Mouse (Mus musculus): ENCODE measurements around the gene Mapkap1. TPM values are rescaled to one million over a fixed set of nuclear protein-coding genes. Genes with fewer than 3 reads are reported as not detected.
A peak's percentile ranks its signal among the peaks of the same experiment; 100 is the strongest.

Gene Mapkap1
- polyA plus RNA-seq, 1 experiment from 2014 or later, result 122 TPM

DNA sequence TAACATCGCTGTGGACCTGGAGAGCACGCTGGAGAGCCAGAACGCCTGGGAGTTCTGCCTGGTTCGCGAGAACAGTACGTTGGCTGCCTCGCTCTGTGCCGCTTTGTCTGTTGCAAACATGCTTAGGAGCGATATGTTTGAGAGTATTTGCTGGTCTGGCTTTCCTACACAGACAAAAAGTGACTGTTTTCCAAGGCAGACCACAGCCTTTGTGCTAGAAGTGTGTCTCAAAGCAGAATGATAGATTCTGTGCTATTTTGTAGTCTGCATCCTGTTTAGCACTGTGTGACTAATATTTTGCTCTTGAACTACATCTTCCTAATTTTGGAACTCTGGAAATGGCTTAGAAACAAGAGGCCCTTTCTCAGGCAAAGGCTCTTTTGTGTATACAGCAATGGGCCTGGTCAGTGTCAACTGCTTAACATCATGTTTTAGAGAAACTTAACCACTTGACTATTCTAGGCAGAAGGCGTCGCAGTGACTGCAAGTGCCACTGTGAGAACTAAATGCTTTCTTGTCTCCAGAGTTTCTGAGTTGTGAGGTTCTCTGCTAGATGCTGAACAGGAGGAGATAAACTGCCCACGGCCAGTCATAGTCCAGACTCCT is 156.6 kb downstream of the Mapkap1 start:
- H3K27me3 ChIP-seq, result no peaks in the 10 kb centered on the region
- H3K4me2 ChIP-seq (replicated peaks), result no peak overlapping the region
- H3K9ac ChIP-seq, result no peak overlapping the region
- no peaks in the 10 kb centered on the region for H3K9me3 ChIP-seq
- H3K27ac ChIP-seq, result peak overlapping the region; percentile 57; the same call in 1 of the 2 replicates
- WGBS, result 67% methylated on average over 12 of the region's 12 CpGs
- no peaks in the 10 kb centered on the region for H3K36me3 ChIP-seq
- H3K4me3 ChIP-seq, result no peak overlapping the region
- 0 out of 2 replicates have a peak, but pooled peaks cover 4% of the 10 kb centered on the region for H3K4me1 ChIP-seq
- ATAC-seq (ENCODE audit: insufficient number of reproducible peaks, insufficient read depth, low FRiP score, low TSS enrichment), result no peak

GRCm38 (mm10) chr2:34563865-34564264 is 157.3 kb downstream of the Mapkap1 start:
- no peak overlapping the region for H3K4me2 ChIP-seq (replicated peaks)
- H3K27me3 ChIP-seq, result no peaks in the 10 kb centered on the region
- H3K27ac ChIP-seq, result no peak overlapping the region
- H3K4me3 ChIP-seq, result no peak overlapping the region
- no peak overlapping the region for H3K9ac ChIP-seq
- no peaks in the 10 kb centered on the region for H3K9me3 ChIP-seq
- H3K4me1 ChIP-seq, result 0 out of 2 replicates have a peak, but pooled peaks cover 4% of the 10 kb centered on the region
- ATAC-seq (ENCODE audit: insufficient number of reproducible peaks, insufficient read depth, low FRiP score, low TSS enrichment), result no peak
- no peaks in the 10 kb centered on the region for H3K36me3 ChIP-seq

DNA sequence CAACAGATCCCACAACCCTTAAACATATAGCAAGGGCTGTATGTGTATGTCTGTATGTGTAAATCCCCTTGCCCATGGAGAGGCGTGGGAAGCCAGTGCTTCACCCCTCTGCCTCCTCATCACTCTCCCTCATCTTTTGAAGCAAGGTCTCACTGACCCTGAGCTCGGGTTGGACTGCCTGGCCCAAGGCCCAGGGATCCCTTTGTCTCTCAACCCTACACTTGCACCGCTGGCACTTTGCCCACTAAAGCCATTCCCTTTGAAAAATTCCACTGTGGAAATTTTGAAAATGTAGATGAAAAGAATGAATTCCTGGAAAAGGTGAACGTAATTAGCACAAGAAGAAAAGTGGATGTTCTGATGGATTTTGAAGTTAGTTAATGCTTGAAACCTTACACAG is 159.6 kb downstream of the Mapkap1 start:
- Histone ChIP-seq H3K9me3 (no peaks in the 10 kb centered on the region), H3K27ac (no peak overlapping the region), H3K36me3 (no peaks in the 10 kb centered on the region), H3K27me3 (no peaks in the 10 kb centered on the region), H3K9ac (no peak overlapping the region), H3K4me3 (no peak overlapping the region), H3K4me1 (peaks cover 18% of the 10 kb centered on the region), H3K4me2 (replicated peaks) (no peak overlapping the region)
- no peak for ATAC-seq (ENCODE audit: insufficient number of reproducible peaks, insufficient read depth, low FRiP score, low TSS enrichment)
- 78% methylated on average over 4 of the region's 4 CpGs for WGBS

DNA sequence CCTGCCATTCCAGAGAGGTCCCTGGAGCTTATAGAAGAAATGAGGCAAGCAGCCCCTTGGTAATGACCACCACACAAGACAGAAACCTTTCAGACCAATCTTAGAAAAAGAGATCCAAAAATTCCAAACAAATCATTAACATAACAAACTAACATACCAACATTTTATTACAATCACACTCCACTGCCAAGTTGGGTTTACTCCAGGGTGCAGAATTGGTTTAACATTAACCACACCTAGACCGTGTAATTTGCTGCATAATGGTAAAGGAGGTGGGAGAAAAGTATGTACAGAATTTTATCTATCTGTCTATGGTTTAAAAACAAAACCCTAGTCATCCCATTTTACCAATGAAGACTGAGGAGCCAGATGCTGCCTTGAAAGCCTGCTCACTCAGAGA is 160.0 kb downstream of the Mapkap1 start:
- ATAC-seq (ENCODE audit: insufficient number of reproducible peaks, insufficient read depth, low FRiP score, low TSS enrichment), result no peak
- WGBS, result 97% methylated on average over 1 of the region's 1 CpGs
- no peaks in the 10 kb centered on the region for H3K9me3 ChIP-seq

GRCm38 (mm10) chr2:34569131-34569530 is 162.6 kb downstream of the Mapkap1 start:
- H3K4me3 ChIP-seq, result no peak overlapping the region
- no peak overlapping the region for H3K4me2 ChIP-seq (replicated peaks)
- H3K27ac ChIP-seq, result no peak overlapping the region
- H3K9ac ChIP-seq, result no peak overlapping the region
- ATAC-seq (ENCODE audit: insufficient number of reproducible peaks, insufficient read depth, low FRiP score, low TSS enrichment), result no peak
- H3K9me3 ChIP-seq, result no peaks in the 10 kb centered on the region
- no peaks in the 10 kb centered on the region for H3K27me3 ChIP-seq
- peaks cover 14% of the 10 kb centered on the region for H3K4me1 ChIP-seq
- WGBS, result 86% methylated on average over 5 of the region's 5 CpGs
- H3K36me3 ChIP-seq, result 0 out of 2 replicates have a peak, but pooled peaks cover 7% of the 10 kb centered on the region

More for the DNA sequence above, 160.0 kb downstream of the Mapkap1 start:
- Histone ChIP-seq H3K36me3 (no peaks in the 10 kb centered on the region), H3K4me1 (peaks cover 18% of the 10 kb centered on the region), H3K9ac (no peak overlapping the region), H3K4me2 (replicated peaks) (no peak overlapping the region), H3K4me3 (no peak overlapping the region), H3K27ac (no peak overlapping the region), H3K27me3 (no peaks in the 10 kb centered on the region)

DNA sequence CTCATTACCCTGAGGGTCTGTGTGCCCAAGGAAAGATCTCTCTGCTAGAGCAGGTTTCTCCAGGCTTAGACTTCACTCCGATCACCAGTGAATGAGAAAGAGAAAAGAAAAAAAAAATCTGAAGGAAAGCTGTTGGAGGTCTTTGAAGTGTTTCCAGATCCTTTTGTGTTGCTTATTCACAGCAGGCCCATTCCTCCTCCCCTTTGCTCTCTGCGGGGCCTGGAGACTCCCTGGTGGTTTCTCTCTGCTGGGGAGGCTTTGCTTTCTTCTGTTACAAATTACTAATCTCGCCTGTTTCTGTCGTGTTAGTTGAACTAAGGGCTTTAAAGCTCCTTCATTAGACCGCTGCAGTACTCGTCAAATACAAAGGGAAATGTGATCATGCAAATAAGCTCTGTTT is 163.8 kb downstream of the Mapkap1 start:
- no peaks in the 10 kb centered on the region for H3K27me3 ChIP-seq
- 0 out of 2 replicates have a peak, but pooled peaks cover 7% of the 10 kb centered on the region for H3K36me3 ChIP-seq
- H3K9me3 ChIP-seq, result no peaks in the 10 kb centered on the region
- 11% methylated on average over 6 of the region's 6 CpGs for WGBS
- ATAC-seq (ENCODE audit: insufficient number of reproducible peaks, insufficient read depth, low FRiP score, low TSS enrichment), result no peak
- peaks cover 14% of the 10 kb centered on the region for H3K4me1 ChIP-seq
- no peak overlapping the region for H3K4me2 ChIP-seq (replicated peaks)
- no peak overlapping the region for H3K9ac ChIP-seq
- peak overlapping the region; percentile 58 for H3K27ac ChIP-seq
- no peak overlapping the region for H3K4me3 ChIP-seq

- WGBS, result 25% methylated on average over 1 of the region's 1 CpGs
- H3K9me3 ChIP-seq, result no peaks in the 10 kb centered on the region
- ATAC-seq (ENCODE audit: insufficient number of reproducible peaks, insufficient read depth, low FRiP score, low TSS enrichment), result no peak
- H3K4me3 ChIP-seq, result no peak overlapping the region
- H3K4me2 ChIP-seq (replicated peaks), result no peak overlapping the region
- H3K36me3 ChIP-seq, result 0 out of 2 replicates have a peak, but pooled peaks cover 7% of the 10 kb centered on the region
- no peak overlapping the region for H3K9ac ChIP-seq
- 0 out of 2 replicates have a peak overlapping the region, but pooled peaks have one; percentile 41 for H3K27ac ChIP-seq
- H3K4me1 ChIP-seq, result peaks cover 14% of the 10 kb centered on the region
- no peaks in the 10 kb centered on the region for H3K27me3 ChIP-seq
Measured at GRCm38 (mm10) chr2:34571096-34571495, 164.5 kb downstream of the Mapkap1 start.

GRCm38 (mm10) chr2:34573073-34573472 is 166.5 kb downstream of the Mapkap1 start:
- Histone ChIP-seq H3K9me3 (no peaks in the 10 kb centered on the region), H3K4me2 (replicated peaks) (no peak overlapping the region), H3K27me3 (no peaks in the 10 kb centered on the region), H3K4me1 (peaks cover 14% of the 10 kb centered on the region), H3K36me3 (0 out of 2 replicates have a peak, but pooled peaks cover 7% of the 10 kb centered on the region), H3K4me3 (no peak overlapping the region), H3K9ac (no peak overlapping the region), H3K27ac (no peak overlapping the region)
- ATAC-seq (ENCODE audit: insufficient number of reproducible peaks, insufficient read depth, low FRiP score, low TSS enrichment), result no peak
- 80% methylated on average over 4 of the region's 4 CpGs for WGBS

- Histone ChIP-seq H3K27me3 (no peaks in the 10 kb centered on the region), H3K9ac (no peak overlapping the region), H3K36me3 (peaks cover 25% of the 10 kb centered on the region), H3K4me1 (peaks cover 7% of the 10 kb centered on the region), H3K9me3 (no peaks in the 10 kb centered on the region), H3K27ac (no peak overlapping the region), H3K4me3 (no peak overlapping the region), H3K4me2 (replicated peaks) (no peak overlapping the region)
- WGBS, result 83% methylated on average over 8 of the region's 8 CpGs
- no peak; the same call in 1 of the 2 replicates for ATAC-seq (ENCODE audit: insufficient number of reproducible peaks, insufficient read depth, low FRiP score, low TSS enrichment)
Measured at GRCm38 (mm10) chr2:34588546-34588945, 182.0 kb downstream of the Mapkap1 start.

GRCm38 (mm10) chr2:34591721-34592360 is 185.3 kb downstream of the Mapkap1 start:
- no peaks in the 10 kb centered on the region for H3K9me3 ChIP-seq
- H3K4me3 ChIP-seq, result no peak overlapping the region
- H3K36me3 ChIP-seq, result no peaks in the 10 kb centered on the region
- H3K4me1 ChIP-seq, result peaks cover 7% of the 10 kb centered on the region
- ATAC-seq (ENCODE audit: insufficient number of reproducible peaks, insufficient read depth, low FRiP score, low TSS enrichment), result no peak
- peak overlapping the region; percentile 24; the same call in 1 of the 2 replicates for H3K27ac ChIP-seq
- WGBS, result 77% methylated on average over 16 of the region's 16 CpGs
- no peak overlapping the region for H3K9ac ChIP-seq
- no peak overlapping the region for H3K4me2 ChIP-seq (replicated peaks)
- no peaks in the 10 kb centered on the region; the same call in 1 of the 2 replicates for H3K27me3 ChIP-seq

- 57% methylated on average over 8 of the region's 8 CpGs for WGBS
- no peak for ATAC-seq (ENCODE audit: insufficient number of reproducible peaks, insufficient read depth, low FRiP score, low TSS enrichment)
- Histone ChIP-seq H3K36me3 (no peaks in the 10 kb centered on the region), H3K9ac (no peak overlapping the region), H3K9me3 (no peaks in the 10 kb centered on the region), H3K27ac (no peak overlapping the region), H3K4me1 (peaks cover 7% of the 10 kb centered on the region), H3K4me2 (replicated peaks) (no peak overlapping the region), H3K4me3 (no peak overlapping the region), H3K27me3 (peaks cover 4% of the 10 kb centered on the region; the same call in 1 of the 2 replicates)
Measured at GRCm38 (mm10) chr2:34592361-34592960, 185.9 kb downstream of the Mapkap1 start.

DNA sequence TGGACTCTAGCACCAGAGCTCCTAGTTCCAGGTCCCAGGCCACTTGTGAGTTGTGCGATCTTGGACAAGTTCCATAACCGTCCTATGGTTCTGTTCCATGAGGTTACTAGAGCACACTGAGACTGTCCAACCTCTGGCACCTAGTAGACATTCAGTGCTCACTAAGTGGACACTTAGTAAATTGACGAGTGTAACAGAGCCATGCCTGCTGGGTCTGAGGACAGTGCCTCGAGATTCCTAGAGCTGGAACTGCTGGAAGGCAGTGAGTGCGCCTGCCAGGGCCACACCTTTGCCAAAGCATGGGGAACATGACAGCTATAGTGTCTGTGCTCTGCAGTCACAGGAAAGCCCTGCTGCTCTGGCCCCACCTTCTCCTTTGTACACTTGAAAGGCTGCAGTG is 187.4 kb downstream of the Mapkap1 start:
- no peak overlapping the region for H3K9ac ChIP-seq
- peaks cover 9% of the 10 kb centered on the region; the same call in 1 of the 2 replicates for H3K36me3 ChIP-seq
- H3K27me3 ChIP-seq, result peaks cover 7% of the 10 kb centered on the region; the same call in 1 of the 2 replicates
- 85% methylated on average over 5 of the region's 5 CpGs for WGBS
- H3K4me2 ChIP-seq (replicated peaks), result no peak overlapping the region
- peaks cover 7% of the 10 kb centered on the region for H3K4me1 ChIP-seq
- no peaks in the 10 kb centered on the region for H3K9me3 ChIP-seq
- no peak overlapping the region for H3K27ac ChIP-seq
- no peak for ATAC-seq (ENCODE audit: insufficient number of reproducible peaks, insufficient read depth, low FRiP score, low TSS enrichment)
- H3K4me3 ChIP-seq, result no peak overlapping the region

Measured in embryonic facial prominence, embryonic 12.5 days (tissue).